Mouse (Mus musculus): ENCODE measurements around the gene Trip11. TPM values are rescaled to one million over a fixed set of nuclear protein-coding genes. Genes with fewer than 3 reads are reported as not detected.
"Not testable (repeated sequence)": the region's sequence is repeated elsewhere in the genome, so short reads cannot be mapped to it uniquely, and the experiment has no call there.

Trip11 gene
- polyA plus RNA-seq (2014; fragmentation: Nextera tagmentation; extraction: Ambion mirVana), result 11.0 and 13.9 TPM in 2 replicates

DNA sequence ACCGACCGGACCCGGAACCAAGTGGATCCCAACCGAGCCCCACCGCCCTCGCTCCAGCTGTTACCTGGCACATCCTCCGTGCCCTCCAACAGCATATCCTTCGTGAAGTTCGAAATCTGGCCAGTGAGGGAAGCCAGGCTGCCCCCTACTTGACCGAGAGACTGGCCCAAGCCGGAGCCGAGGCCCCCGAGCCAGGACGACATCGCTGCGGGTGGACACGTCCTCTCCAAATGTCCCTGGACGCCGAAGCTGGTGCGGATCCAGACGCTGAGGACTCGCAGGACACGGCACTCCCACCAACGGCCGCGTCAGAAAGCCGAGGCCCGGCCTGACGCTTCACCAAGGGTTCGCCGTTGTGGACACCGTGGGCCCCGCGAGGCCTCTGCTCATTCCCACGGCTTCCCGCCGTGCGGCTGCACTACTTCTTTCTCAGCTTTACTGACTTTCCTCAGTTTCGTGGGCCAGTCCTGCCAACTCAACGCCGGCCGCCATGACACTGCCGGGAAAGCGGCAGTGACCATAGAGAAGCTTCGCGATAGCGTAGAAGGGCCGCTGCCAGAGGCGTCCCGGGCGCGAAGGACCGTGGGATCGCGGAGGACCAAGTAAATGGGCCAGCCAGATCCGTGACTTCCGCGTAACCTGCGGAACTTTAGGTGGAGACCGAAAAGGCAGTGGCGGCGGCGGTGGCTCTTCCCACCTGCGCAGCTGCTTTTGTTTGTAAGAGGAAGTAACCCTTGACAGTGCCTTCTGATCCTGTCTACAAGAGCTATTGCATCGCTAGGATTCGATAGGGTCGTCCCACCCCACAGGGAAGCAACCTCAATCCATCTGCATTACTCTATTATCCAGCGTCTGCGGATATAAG lies at the start of gene Trip11:
TSS of gene Trip11 (minus strand) at position 642 of the 865 bp plus-strand sequence.
- peak within 1 kb of the TSS; percentile 61; the same call in 1 of the 2 replicates for H3K27ac ChIP-seq (ENCODE audit: low read depth, low read length)
- ATAC-seq (ENCODE audit: low FRiP score) (peak; percentile 97), DNase-seq (ENCODE audit: low spot score, missing footprints) (peak; percentile 97)
- peak within 1 kb of the TSS; percentile 82 for H3K4me2 ChIP-seq
- H3K4me1 ChIP-seq (ENCODE audit: control insufficient read depth, insufficient read depth, low read length), result peaks cover 7% of the 10 kb centered on the region; the same call in 1 of the 2 replicates
- under 1% methylated on average over 68 of the region's 69 CpGs for WGBS
- H3K27me3 ChIP-seq (ENCODE audit: control insufficient read depth, insufficient read depth, low read length), result no peaks in the 10 kb centered on the region
- peak within 1 kb of the TSS; percentile 91 for H3K9ac ChIP-seq (ENCODE audit: low read length)
- H3K9me3 ChIP-seq (ENCODE audit: control insufficient read depth, low read length), result no peaks in the 10 kb centered on the region
- H3K36me3 ChIP-seq (ENCODE audit: control insufficient read depth, insufficient read depth, low read length), result peaks cover 5% of the 10 kb centered on the region; the same call in 1 of the 2 replicates
- peak within 1 kb of the TSS; percentile 86 for H3K4me3 ChIP-seq (ENCODE audit: low read depth, low read length)

DNA sequence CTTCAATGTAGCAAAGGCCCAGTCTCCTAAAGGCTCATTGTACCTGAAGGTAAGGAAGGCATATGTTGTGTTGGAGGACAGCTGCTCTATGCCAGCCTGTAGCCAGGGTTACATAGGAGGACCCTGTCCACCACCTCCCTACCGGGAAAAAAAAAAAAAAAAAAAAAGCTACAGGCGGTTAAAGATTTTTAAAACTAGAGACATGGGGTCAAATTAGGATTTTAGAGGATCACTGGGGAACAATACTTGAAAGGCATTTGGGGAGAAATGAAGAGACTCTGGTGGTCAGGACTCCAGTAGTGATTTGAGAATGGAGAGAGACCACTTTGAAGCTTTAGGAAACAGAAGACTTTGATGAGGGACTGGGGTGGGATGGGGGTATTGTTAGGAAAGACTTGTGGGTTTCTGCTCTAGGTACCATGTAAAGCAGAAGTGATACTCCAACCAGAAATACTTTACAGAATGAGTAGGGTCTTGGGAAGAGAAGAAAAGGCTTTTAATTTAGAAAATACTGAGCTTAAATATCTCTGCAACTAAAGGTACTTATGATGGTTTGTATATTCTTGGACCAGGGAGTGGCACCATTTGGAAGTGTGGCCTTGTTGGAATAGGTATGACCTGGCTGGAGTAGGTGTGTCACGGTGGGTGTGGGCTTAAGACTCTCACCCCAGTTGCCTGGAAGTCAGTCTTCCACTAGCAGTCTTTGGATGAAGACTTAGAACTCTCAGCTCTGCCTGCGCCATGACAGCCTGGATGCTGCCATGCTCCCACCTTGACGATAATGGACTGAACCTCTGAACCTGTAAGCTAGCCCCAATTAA lies 46.1 kb upstream of the Trip11 start:
- not testable (repeated sequence) for ATAC-seq (ENCODE audit: low FRiP score); H3K27me3 ChIP-seq (ENCODE audit: control insufficient read depth, insufficient read depth, low read length); H3K9me3 ChIP-seq (ENCODE audit: control insufficient read depth, low read length); H3K27ac ChIP-seq (ENCODE audit: low read depth, low read length); DNase-seq (ENCODE audit: low spot score, missing footprints); H3K9ac ChIP-seq (ENCODE audit: low read length); H3K4me1 ChIP-seq (ENCODE audit: control insufficient read depth, insufficient read depth, low read length); H3K36me3 ChIP-seq (ENCODE audit: control insufficient read depth, insufficient read depth, low read length); H3K4me3 ChIP-seq (ENCODE audit: low read depth, low read length); H3K4me2 ChIP-seq
- 98% methylated on average over 5 of the region's 5 CpGs for WGBS

DNA sequence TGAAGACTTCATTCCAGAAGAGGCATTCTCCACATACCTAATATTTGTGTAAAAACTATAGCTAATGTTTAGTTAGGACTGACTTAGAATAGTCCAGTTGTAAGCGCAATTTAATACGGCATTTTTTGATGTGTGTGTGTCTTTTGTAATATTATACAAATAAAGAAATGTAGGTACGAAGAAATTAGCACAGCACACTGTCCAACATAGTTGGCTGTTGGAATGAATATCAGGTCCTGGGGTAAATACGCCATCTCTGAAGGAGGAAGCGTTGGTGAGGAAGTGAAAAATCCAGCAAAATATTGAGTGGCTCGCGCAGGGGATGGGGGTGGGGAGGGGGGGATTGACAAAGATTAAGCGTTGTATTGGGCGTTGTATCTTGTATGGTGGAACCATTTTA lies 45.5 kb upstream of the Trip11 start:
- Histone ChIP-seq H3K9ac (ENCODE audit: low read length) (no peak overlapping the region), H3K27me3 (ENCODE audit: control insufficient read depth, insufficient read depth, low read length) (no peaks in the 10 kb centered on the region), H3K36me3 (ENCODE audit: control insufficient read depth, insufficient read depth, low read length) (no peaks in the 10 kb centered on the region), H3K27ac (ENCODE audit: low read depth, low read length) (no peak overlapping the region), H3K4me1 (ENCODE audit: control insufficient read depth, insufficient read depth, low read length) (peaks cover 6% of the 10 kb centered on the region; the same call in 1 of the 2 replicates), H3K4me2 (peak overlapping the region; percentile 2; the same call in 1 of the 2 replicates), H3K9me3 (ENCODE audit: control insufficient read depth, low read length) (no peaks in the 10 kb centered on the region), H3K4me3 (ENCODE audit: low read depth, low read length) (no peak overlapping the region)
- ATAC-seq (ENCODE audit: low FRiP score) (no peak; the same call in 1 of the 2 replicates), DNase-seq (ENCODE audit: low spot score, missing footprints) (peak; percentile 84)
- WGBS, result 65% methylated on average over 9 of the region's 9 CpGs

DNA sequence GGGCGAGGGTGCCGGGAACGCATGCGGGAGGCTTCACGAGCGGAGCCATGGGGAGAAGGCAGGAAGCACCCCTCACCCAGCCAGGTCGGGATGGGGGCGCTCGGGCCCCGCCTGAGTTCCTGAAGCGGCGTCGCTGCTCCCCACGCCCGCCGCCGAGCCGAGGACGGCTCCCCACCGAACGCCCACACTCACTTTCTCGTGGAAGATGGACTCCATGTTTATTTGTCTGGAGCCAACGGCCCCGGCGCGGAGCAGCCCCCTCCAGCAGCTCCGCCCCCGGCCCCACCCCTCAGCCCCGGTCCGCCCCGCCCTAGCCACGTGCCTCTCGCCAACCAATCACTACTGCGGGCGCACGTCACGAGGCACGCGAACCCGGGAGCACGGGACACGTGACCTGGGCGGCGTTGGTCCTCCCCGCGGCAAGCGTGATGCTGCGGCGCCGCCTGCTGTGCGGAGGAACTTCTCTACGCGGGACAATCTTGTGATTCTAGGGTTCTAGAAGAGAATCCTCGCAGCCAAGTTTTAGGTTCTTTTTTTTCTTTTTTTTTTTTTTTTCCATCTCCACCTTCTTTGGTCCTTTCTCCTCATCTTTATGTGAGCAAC lies 45.0 kb upstream of the Trip11 start, which contains the start of gene Atxn3:
TSS of gene Atxn3 (minus strand) at position 305 of the 603 bp plus-strand sequence.
- no peaks in the 10 kb centered on the region for H3K27me3 ChIP-seq (ENCODE audit: control insufficient read depth, insufficient read depth, low read length)
- under 1% methylated on average over 53 of the region's 54 CpGs for WGBS
- H3K9me3 ChIP-seq (ENCODE audit: control insufficient read depth, low read length), result no peaks in the 10 kb centered on the region
- peak; percentile 100 for ATAC-seq (ENCODE audit: low FRiP score)
- H3K4me3 ChIP-seq (ENCODE audit: low read depth, low read length), result peak within 1 kb of the TSS; percentile 85
- peak within 1 kb of the TSS; percentile 60 for H3K4me2 ChIP-seq
- peak within 1 kb of the TSS; percentile 92 for H3K9ac ChIP-seq (ENCODE audit: low read length)
- DNase-seq (ENCODE audit: low spot score, missing footprints), result peak; percentile 99
- H3K4me1 ChIP-seq (ENCODE audit: control insufficient read depth, insufficient read depth, low read length), result peaks cover 6% of the 10 kb centered on the region; the same call in 1 of the 2 replicates
- no peaks in the 10 kb centered on the region for H3K36me3 ChIP-seq (ENCODE audit: control insufficient read depth, insufficient read depth, low read length)
- no peak within 1 kb of the TSS for H3K27ac ChIP-seq (ENCODE audit: low read depth, low read length)

DNA sequence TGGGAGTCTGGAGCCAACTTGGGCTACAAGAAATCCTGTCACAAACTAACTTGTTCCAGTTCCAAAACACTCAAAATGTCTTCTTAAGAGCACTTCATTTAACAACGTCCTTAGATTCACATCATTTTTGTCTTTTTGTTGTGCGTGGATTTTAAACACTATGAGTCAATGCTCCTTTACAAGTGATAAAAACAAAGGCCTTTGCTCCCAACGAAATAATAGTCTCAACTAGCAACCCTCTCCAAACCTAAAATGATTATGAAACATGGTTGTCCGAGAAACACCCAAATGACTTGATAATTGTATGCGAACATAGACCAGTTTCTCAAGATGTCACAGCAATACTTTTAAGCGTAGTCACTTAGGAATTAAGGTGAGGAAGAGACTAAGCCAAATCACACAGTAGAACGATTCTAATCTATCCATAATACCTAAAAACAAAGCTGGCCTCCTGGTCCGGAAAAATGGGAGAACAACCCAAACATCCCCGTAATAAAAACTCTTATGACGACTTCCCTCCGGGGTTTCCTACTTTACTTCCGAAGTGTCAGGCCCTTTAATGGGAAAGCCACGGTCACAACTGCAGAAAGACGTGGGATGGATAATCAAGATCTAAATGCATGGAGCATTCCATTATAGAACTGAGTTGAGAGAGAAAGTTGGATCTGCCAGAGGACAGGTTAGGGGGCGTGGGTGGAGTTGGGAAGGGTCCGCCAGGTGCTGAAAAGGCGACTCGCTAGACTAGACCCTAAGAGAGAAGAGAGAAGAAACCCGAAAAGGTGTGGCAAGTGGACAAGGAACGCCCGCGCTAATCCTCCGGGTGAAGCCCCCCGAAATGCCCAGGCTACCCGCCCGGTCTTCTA lies 44.2 kb upstream of the Trip11 start:
- no peaks in the 10 kb centered on the region for H3K36me3 ChIP-seq (ENCODE audit: control insufficient read depth, insufficient read depth, low read length)
- H3K4me3 ChIP-seq (ENCODE audit: low read depth, low read length), result peak overlapping the region; percentile 85
- peak overlapping the region; percentile 92 for H3K9ac ChIP-seq (ENCODE audit: low read length)
- DNase-seq (ENCODE audit: low spot score, missing footprints), result peak; percentile 84
- ATAC-seq (ENCODE audit: low FRiP score), result no peak
- peak overlapping the region; percentile 60 for H3K4me2 ChIP-seq
- H3K27ac ChIP-seq (ENCODE audit: low read depth, low read length), result no peak overlapping the region
- no peaks in the 10 kb centered on the region for H3K27me3 ChIP-seq (ENCODE audit: control insufficient read depth, insufficient read depth, low read length)
- H3K9me3 ChIP-seq (ENCODE audit: control insufficient read depth, low read length), result no peaks in the 10 kb centered on the region
- 14% methylated on average over 26 of the region's 26 CpGs for WGBS
- H3K4me1 ChIP-seq (ENCODE audit: control insufficient read depth, insufficient read depth, low read length), result peaks cover 6% of the 10 kb centered on the region; the same call in 1 of the 2 replicates

DNA sequence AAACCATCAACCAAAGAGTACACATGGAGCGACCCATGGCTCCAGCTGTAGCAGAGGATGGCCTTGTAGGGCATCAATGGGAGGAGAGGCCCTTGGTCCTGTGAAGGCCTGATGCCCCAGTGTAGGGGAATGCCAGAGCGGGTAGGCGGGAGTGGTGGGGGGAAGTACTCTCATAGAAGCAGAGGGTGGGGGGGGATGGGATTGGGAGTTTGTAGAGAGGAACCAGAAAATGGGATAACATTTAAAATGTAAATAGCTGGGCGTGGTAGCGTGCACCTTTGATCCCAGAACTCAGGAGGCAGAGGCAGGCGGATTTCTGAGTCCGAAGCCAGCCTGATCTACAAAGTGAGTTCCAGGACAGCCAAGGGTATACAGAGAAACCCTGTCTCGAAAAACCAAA lies 42.8 kb upstream of the Trip11 start:
- 97% methylated on average over 8 of the region's 8 CpGs for WGBS
- H3K9ac ChIP-seq (ENCODE audit: low read length); H3K27me3 ChIP-seq (ENCODE audit: control insufficient read depth, insufficient read depth, low read length); ATAC-seq (ENCODE audit: low FRiP score); H3K27ac ChIP-seq (ENCODE audit: low read depth, low read length); H3K9me3 ChIP-seq (ENCODE audit: control insufficient read depth, low read length); H3K36me3 ChIP-seq (ENCODE audit: control insufficient read depth, insufficient read depth, low read length); H3K4me2 ChIP-seq; DNase-seq (ENCODE audit: low spot score, missing footprints); H3K4me1 ChIP-seq (ENCODE audit: control insufficient read depth, insufficient read depth, low read length); H3K4me3 ChIP-seq (ENCODE audit: low read depth, low read length): not testable (repeated sequence)

DNA sequence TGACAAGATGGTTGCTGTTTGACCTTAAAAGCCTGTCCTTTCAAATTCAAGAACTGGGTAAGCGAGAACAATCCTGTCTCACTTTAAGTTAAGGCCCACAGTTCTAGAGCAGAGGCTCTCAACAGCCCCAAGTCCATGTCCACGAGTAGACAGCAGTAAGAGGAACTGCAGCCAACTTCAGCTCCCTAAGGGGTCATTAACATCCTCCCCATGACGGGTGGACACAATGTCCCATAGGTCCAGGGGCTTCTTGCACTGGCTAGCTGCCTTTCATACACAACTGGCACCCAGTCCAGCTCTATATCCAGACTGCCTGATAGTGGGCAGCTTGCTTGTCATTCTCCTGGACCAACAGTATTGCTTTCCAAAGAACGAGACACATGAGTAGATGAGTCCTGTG lies 35.7 kb upstream of the Trip11 start:
- no peak overlapping the region for H3K9ac ChIP-seq (ENCODE audit: low read length)

DNA sequence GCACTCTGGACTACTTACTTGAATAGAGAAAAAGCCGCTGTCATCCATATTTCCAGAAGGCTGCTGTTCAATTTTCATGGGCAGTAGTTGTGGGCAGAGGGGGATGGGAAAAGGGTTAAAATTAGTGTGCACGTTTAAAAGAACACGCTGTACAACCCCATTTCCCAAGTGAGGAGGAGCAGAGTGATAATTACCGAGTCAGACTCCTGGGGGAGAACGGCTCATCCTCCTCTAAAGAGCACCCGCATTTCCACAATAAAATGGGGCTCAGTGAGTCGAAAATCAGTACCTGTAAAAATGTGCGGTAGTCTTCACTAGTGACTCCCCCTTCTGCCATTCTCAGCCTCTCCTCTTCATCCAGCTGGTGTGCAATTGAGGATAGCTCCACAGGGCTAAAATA lies 34.9 kb upstream of the Trip11 start:
- Histone ChIP-seq H3K36me3 (ENCODE audit: control insufficient read depth, insufficient read depth, low read length) (peaks cover 6% of the 10 kb centered on the region), H3K9me3 (ENCODE audit: control insufficient read depth, low read length) (no peaks in the 10 kb centered on the region), H3K4me1 (ENCODE audit: control insufficient read depth, insufficient read depth, low read length) (no peaks in the 10 kb centered on the region), H3K27ac (ENCODE audit: low read depth, low read length) (no peak overlapping the region), H3K4me3 (ENCODE audit: low read depth, low read length) (no peak overlapping the region), H3K9ac (ENCODE audit: low read length) (no peak overlapping the region), H3K4me2 (no peak overlapping the region), H3K27me3 (ENCODE audit: control insufficient read depth, insufficient read depth, low read length) (no peaks in the 10 kb centered on the region)
- no peak for DNase-seq (ENCODE audit: low spot score, missing footprints)
- no peak for ATAC-seq (ENCODE audit: low FRiP score)
- 90% methylated on average over 8 of the region's 8 CpGs for WGBS

More for the DNA sequence above, 35.7 kb upstream of the Trip11 start:
- Histone ChIP-seq H3K4me1 (ENCODE audit: control insufficient read depth, insufficient read depth, low read length) (no peaks in the 10 kb centered on the region), H3K9me3 (ENCODE audit: control insufficient read depth, low read length) (no peaks in the 10 kb centered on the region), H3K36me3 (ENCODE audit: control insufficient read depth, insufficient read depth, low read length) (peaks cover 6% of the 10 kb centered on the region), H3K4me2 (no peak overlapping the region), H3K27me3 (ENCODE audit: control insufficient read depth, insufficient read depth, low read length) (no peaks in the 10 kb centered on the region), H3K4me3 (ENCODE audit: low read depth, low read length) (no peak overlapping the region), H3K27ac (ENCODE audit: low read depth, low read length) (no peak overlapping the region)
- WGBS, result 83% methylated on average over 4 of the region's 4 CpGs
- no peak for DNase-seq (ENCODE audit: low spot score, missing footprints)
- ATAC-seq (ENCODE audit: low FRiP score), result no peak

Measured in midbrain, embryonic 11.5 days (tissue).